Mouse (Mus musculus) cerebellum, adult 9-10 months (tissue): ENCODE results near the gene Ccz1.

Experiments
- DNase-seq: peaks from one replicate; pipeline ENCODE4 v3.0.0; 2022

Gene Ccz1

GRCm38 (mm10) chr5:143993260-143993659, 21.4 kb downstream of the Ccz1 start:
- DNase-seq: no peak

GRCm38 (mm10) chr5:143992661-143993060, 22.0 kb downstream of the Ccz1 start:
- no peak for DNase-seq

- no peak for DNase-seq
Observed at GRCm38 (mm10) chr5:143990086-143990485, 24.6 kb downstream of the Ccz1 start.

- DNase-seq: no peak
Observed at GRCm38 (mm10) chr5:143989046-143989445, 25.6 kb downstream of the Ccz1 start.

GRCm38 (mm10) chr5:143987596-143987995, 27.1 kb downstream of the Ccz1 start:
- no peak for DNase-seq

- no peak for DNase-seq
Observed at GRCm38 (mm10) chr5:143985381-143985780, 29.3 kb downstream of the Ccz1 start.

GRCm38 (mm10) chr5:143982361-143982760, 32.3 kb downstream of the Ccz1 start:
- DNase-seq: no peak

- DNase-seq: no peak
Observed at GRCm38 (mm10) chr5:143980858-143981257, 33.8 kb downstream of the Ccz1 start.

GRCm38 (mm10) chr5:143976726-143977431, 37.8 kb downstream of the Ccz1 start:
- DNase-seq: no peak

- DNase-seq: no peak
Observed at GRCm38 (mm10) chr5:143976232-143976631, 38.4 kb downstream of the Ccz1 start.

GRCm38 (mm10) chr5:143975631-143975933, 39.1 kb downstream of the Ccz1 start:
- no peak for DNase-seq

- DNase-seq: peak; percentile 49
Observed at GRCm38 (mm10) chr5:143974931-143975630, 39.6 kb downstream of the Ccz1 start.

GRCm38 (mm10) chr5:143972628-143973027, 42.0 kb downstream of the Ccz1 start:
- no peak for DNase-seq

GRCm38 (mm10) chr5:143966671-143967070, 48.0 kb downstream of the Ccz1 start:
- DNase-seq: no peak

GRCm38 (mm10) chr5:143965586-143966345, 48.9 kb downstream of the Ccz1 start:
- DNase-seq: no peak

GRCm38 (mm10) chr5:143961176-143961575, 53.5 kb downstream of the Ccz1 start:
- no peak for DNase-seq

- no peak for DNase-seq
Observed at GRCm38 (mm10) chr5:143959551-143959950, 55.1 kb downstream of the Ccz1 start.

GRCm38 (mm10) chr5:143957101-143957500, 57.6 kb downstream of the Ccz1 start:
- DNase-seq: no peak

- no peak for DNase-seq
Observed at GRCm38 (mm10) chr5:143950016-143950415, 64.7 kb downstream of the Ccz1 start.

- DNase-seq: no peak
Observed at GRCm38 (mm10) chr5:143948361-143948760, 66.3 kb downstream of the Ccz1 start.

GRCm38 (mm10) chr5:143943231-143944125, 71.2 kb downstream of the Ccz1 start:
- DNase-seq: no peak

- no peak for DNase-seq
Observed at GRCm38 (mm10) chr5:143941588-143941987, 73.1 kb downstream of the Ccz1 start.
